Mouse (Mus musculus) left cerebral cortex, postnatal 25 days (tissue): ENCODE results near the gene Arfgef2. TPM values are rescaled to one million over a fixed set of nuclear protein-coding genes. Genes with fewer than 3 reads are reported as not detected.

Experiments
- total RNA-seq, 2 experiments: library from RNA; stranded (reverse); gene quantifications; 2 replicates each; pipeline ENCODE4 v1.2.3; 2021

The Arfgef2 gene
- total RNA-seq, 2 experiments from 2014 or later: 52.7 to 54.6 TPM

Other genes starting within 250 kb of the Arfgef2 start
- 100 to 1,000 TPM; 115 to 120 TPM for gene Prex1, start 91.8 kb upstream of the Arfgef2 start, total RNA-seq
- 1 to 10 TPM; 7.2 to 7.7 TPM for gene Trp53rkb, start 13.1 kb upstream of the Arfgef2 start, total RNA-seq
- 10 to 100 TPM; 56.0 to 58.7 TPM for gene Cse1l, start 100.5 kb downstream of the Arfgef2 start, total RNA-seq
- 10 to 100 TPM; 64.4 to 67.1 TPM for gene Stau1, start 190.7 kb downstream of the Arfgef2 start, total RNA-seq
- 10 to 100 TPM; 27.7 to 28.6 TPM for gene Ddx27, start 209.6 kb downstream of the Arfgef2 start, total RNA-seq